Mouse (Mus musculus): ENCODE measurements around the gene 4931440F15Rik. TPM values are rescaled to one million over a fixed set of nuclear protein-coding genes. Genes with fewer than 3 reads are reported as not detected.
A peak's percentile ranks its signal among the peaks of the same experiment; 100 is the strongest.

The 4931440F15Rik gene
- polyA plus RNA-seq, 1 experiment from 2014 or later, result 0.10 TPM

DNA sequence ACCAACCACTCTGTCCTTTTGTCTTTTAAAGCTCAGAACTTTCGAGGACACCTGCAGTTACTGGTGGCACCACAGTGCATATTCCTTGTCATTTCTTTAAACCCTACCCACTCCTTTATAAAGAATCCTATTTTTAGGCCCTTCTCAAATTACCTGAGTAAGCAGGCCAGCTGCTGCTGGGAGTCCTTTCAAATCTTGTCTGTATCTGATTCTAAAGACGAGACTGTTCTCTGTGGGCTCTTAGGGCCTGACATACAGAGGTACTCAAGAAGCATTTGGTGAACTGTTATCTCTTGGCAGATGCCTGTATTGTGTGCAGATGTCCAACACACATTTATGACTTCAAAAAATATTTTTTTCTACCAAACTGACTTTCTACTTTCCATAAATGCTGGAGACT, 31.0 kb downstream of the 4931440F15Rik start:
- H3K4me1 ChIP-seq, result no peaks in the 10 kb centered on the region
- H3K27me3 ChIP-seq, result no peaks in the 10 kb centered on the region
- no peaks in the 10 kb centered on the region for H3K36me3 ChIP-seq
- 33% methylated on average over 2 of the region's 2 CpGs for WGBS
- H3K27ac ChIP-seq, result no peak overlapping the region
- H3K9me3 ChIP-seq (replicated peaks), result no peaks in the 10 kb centered on the region
- H3K4me3 ChIP-seq (replicated peaks), result no peak overlapping the region
- no peak overlapping the region for H3K9ac ChIP-seq
- ATAC-seq (replicated peaks; ENCODE audit: low FRiP score), result no peak
- H3K4me2 ChIP-seq, result no peak overlapping the region

DNA sequence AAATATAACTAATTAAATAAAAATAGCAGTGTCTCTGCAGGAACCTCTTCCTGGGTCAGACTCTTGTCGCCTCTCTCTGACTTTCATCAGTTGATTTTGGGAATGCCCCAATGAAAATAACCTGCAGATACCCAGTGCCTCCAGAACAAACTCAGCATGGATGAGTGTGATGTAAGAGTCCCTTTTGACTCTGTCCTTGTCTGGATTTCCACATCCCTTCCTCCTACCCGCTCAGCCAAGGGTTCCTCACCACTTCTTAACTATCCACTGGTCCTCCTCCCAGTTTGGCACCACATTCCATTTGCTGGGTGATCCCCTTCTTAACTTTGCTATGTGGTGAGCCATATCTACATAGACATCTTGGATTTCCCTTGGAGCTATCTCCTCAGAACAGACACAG, 34.7 kb downstream of the 4931440F15Rik start:
- H3K4me1 ChIP-seq, result no peaks in the 10 kb centered on the region
- 76% methylated on average over 2 of the region's 2 CpGs for WGBS
- ATAC-seq (replicated peaks; ENCODE audit: low FRiP score), result no peak

GRCm38 (mm10) chr11:29788921-29789638, 36.4 kb downstream of the 4931440F15Rik start:
- ATAC-seq (replicated peaks; ENCODE audit: low FRiP score), result no peak

More for the DNA sequence above, 34.7 kb downstream of the 4931440F15Rik start:
- Histone ChIP-seq H3K27ac (no peak overlapping the region), H3K9me3 (replicated peaks) (no peaks in the 10 kb centered on the region), H3K27me3 (no peaks in the 10 kb centered on the region), H3K36me3 (no peaks in the 10 kb centered on the region), H3K4me3 (replicated peaks) (no peak overlapping the region), H3K4me2 (no peak overlapping the region), H3K9ac (no peak overlapping the region)

GRCm38 (mm10) chr11:29788499-29788898, 37.0 kb downstream of the 4931440F15Rik start:
- WGBS, result 53% methylated on average over 1 of the region's 1 CpGs
- H3K27me3 ChIP-seq, result no peaks in the 10 kb centered on the region
- no peak overlapping the region for H3K4me3 ChIP-seq (replicated peaks)
- H3K36me3 ChIP-seq, result no peaks in the 10 kb centered on the region
- H3K4me2 ChIP-seq, result no peak overlapping the region
- no peak overlapping the region for H3K9ac ChIP-seq
- no peaks in the 10 kb centered on the region for H3K4me1 ChIP-seq
- no peak overlapping the region for H3K27ac ChIP-seq
- H3K9me3 ChIP-seq (replicated peaks), result no peaks in the 10 kb centered on the region
- ATAC-seq (replicated peaks; ENCODE audit: low FRiP score), result no peak

More at GRCm38 (mm10) chr11:29788921-29789638, 36.4 kb downstream of the 4931440F15Rik start:
- Histone ChIP-seq H3K4me3 (replicated peaks) (no peak overlapping the region), H3K9ac (no peak overlapping the region), H3K4me1 (no peaks in the 10 kb centered on the region), H3K36me3 (no peaks in the 10 kb centered on the region), H3K27me3 (no peaks in the 10 kb centered on the region), H3K9me3 (replicated peaks) (no peaks in the 10 kb centered on the region), H3K4me2 (no peak overlapping the region), H3K27ac (no peak overlapping the region)
- WGBS, result 75% methylated on average over 6 of the region's 6 CpGs

GRCm38 (mm10) chr11:29787473-29787872, 38.0 kb downstream of the 4931440F15Rik start:
- no peak overlapping the region for H3K27ac ChIP-seq
- H3K36me3 ChIP-seq, result no peaks in the 10 kb centered on the region
- no peaks in the 10 kb centered on the region for H3K27me3 ChIP-seq
- no peak overlapping the region for H3K9ac ChIP-seq
- 0 out of 2 replicates have a peak, but pooled peaks have one; percentile 33 for ATAC-seq (replicated peaks; ENCODE audit: low FRiP score)
- H3K4me1 ChIP-seq, result no peaks in the 10 kb centered on the region
- H3K4me2 ChIP-seq, result no peak overlapping the region
- no peaks in the 10 kb centered on the region for H3K9me3 ChIP-seq (replicated peaks)
- no peak overlapping the region for H3K4me3 ChIP-seq (replicated peaks)
- WGBS, result 7% methylated on average over 5 of the region's 5 CpGs

- H3K4me3 ChIP-seq (replicated peaks), result no peak overlapping the region
- H3K27ac ChIP-seq, result no peak overlapping the region
- no peak for ATAC-seq (replicated peaks; ENCODE audit: low FRiP score)
- H3K9me3 ChIP-seq (replicated peaks), result no peaks in the 10 kb centered on the region
- no peaks in the 10 kb centered on the region for H3K27me3 ChIP-seq
- H3K36me3 ChIP-seq, result no peaks in the 10 kb centered on the region
- H3K9ac ChIP-seq, result no peak overlapping the region
- no peak overlapping the region for H3K4me2 ChIP-seq
- no peaks in the 10 kb centered on the region for H3K4me1 ChIP-seq
- WGBS, result 86% methylated on average over 6 of the region's 6 CpGs
These were observed 38.8 kb downstream of the 4931440F15Rik start for GRCm38 (mm10) chr11:29786583-29787219.

GRCm38 (mm10) chr11:29779409-29780026, 46.0 kb downstream of the 4931440F15Rik start:
- H3K36me3 ChIP-seq, result no peaks in the 10 kb centered on the region
- no peak overlapping the region for H3K9ac ChIP-seq
- H3K27me3 ChIP-seq, result no peaks in the 10 kb centered on the region
- H3K4me2 ChIP-seq, result no peak overlapping the region
- ATAC-seq (replicated peaks; ENCODE audit: low FRiP score), result no peak
- no peaks in the 10 kb centered on the region for H3K4me1 ChIP-seq
- no peak overlapping the region for H3K27ac ChIP-seq
- H3K9me3 ChIP-seq (replicated peaks), result no peaks in the 10 kb centered on the region
- no peak overlapping the region for H3K4me3 ChIP-seq (replicated peaks)
- WGBS, result 52% methylated on average over 2 of the region's 2 CpGs

DNA sequence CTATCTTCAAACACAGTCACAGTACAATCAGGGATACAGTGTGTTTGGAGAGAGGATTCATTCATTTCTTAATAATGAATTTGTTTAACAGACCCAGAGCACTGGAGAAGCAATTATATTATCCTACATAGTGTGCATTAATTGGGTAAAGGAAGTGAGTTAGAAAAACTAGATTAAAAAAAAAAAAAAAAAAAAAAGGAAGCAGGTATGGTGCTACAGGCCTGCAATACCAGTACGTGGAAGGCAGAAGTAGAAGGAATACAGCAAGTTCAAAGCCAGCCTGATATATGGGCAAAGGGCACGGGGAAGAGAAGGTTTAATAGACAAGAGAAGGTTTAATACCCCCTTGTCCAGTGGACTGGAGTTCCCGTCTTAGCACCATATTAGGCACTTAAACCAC, 46.5 kb downstream of the 4931440F15Rik start:
- WGBS, result 74% methylated on average over 3 of the region's 3 CpGs
- Histone ChIP-seq H3K36me3 (no peaks in the 10 kb centered on the region), H3K4me2 (no peak overlapping the region), H3K4me3 (replicated peaks) (no peak overlapping the region), H3K4me1 (no peaks in the 10 kb centered on the region), H3K9ac (no peak overlapping the region), H3K9me3 (replicated peaks) (no peaks in the 10 kb centered on the region), H3K27me3 (no peaks in the 10 kb centered on the region), H3K27ac (no peak overlapping the region)
- ATAC-seq (replicated peaks; ENCODE audit: low FRiP score), result no peak

DNA sequence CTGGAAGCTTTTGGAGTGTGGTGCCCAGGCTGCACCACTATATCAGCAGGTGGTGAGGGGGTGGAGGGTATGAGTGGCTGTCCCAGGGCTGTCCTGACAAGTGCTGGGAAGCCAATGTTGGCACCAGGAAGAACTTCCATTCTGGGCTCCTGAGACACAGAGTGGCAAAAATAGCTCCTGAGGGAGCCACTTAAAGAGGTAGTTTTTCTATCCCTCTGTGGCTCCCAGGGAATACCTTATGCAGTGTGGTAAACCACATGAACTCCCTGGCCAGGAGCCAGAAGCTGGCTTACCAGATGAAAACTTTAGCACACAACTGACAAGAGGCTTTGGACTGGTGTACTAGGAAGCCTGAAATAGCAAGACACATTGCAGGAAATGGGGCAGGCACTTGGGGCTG, 47.5 kb downstream of the 4931440F15Rik start:
- Histone ChIP-seq H3K4me1 (no peaks in the 10 kb centered on the region), H3K9ac (no peak overlapping the region), H3K4me2 (no peak overlapping the region), H3K9me3 (replicated peaks) (no peaks in the 10 kb centered on the region), H3K27ac (no peak overlapping the region), H3K4me3 (replicated peaks) (no peak overlapping the region), H3K27me3 (no peaks in the 10 kb centered on the region), H3K36me3 (no peaks in the 10 kb centered on the region)
- no peak for ATAC-seq (replicated peaks; ENCODE audit: low FRiP score)

- 61% methylated on average over 2 of the region's 2 CpGs for WGBS
These were observed 50.7 kb downstream of the 4931440F15Rik start for GRCm38 (mm10) chr11:29774760-29775159.

DNA sequence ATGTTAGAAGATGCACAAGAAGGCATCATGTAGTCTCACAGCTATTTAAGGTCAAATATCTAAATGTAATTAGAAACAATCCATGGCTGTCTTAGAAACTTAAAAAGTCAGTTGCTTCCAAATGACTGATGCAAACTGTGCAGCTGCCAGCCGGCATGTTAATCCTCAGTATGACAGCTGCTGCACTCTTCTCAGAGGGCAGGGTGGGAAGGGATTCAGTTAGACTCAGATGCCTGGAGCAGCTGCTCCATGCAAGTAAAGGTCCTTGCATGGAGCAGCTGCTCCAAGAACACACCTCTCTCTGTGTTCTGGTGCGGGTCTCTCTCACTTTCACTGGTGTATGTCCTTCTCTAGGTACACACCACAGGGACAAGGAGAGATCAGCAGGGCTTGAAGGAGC, 51.2 kb downstream of the 4931440F15Rik start:
- no peak for ATAC-seq (replicated peaks; ENCODE audit: low FRiP score)
- H3K9me3 ChIP-seq (replicated peaks), result no peaks in the 10 kb centered on the region
- no peak overlapping the region for H3K27ac ChIP-seq
- no peak overlapping the region for H3K4me3 ChIP-seq (replicated peaks)
- H3K4me1 ChIP-seq, result no peaks in the 10 kb centered on the region
- 63% methylated on average over 2 of the region's 2 CpGs for WGBS
- no peaks in the 10 kb centered on the region for H3K36me3 ChIP-seq
- H3K4me2 ChIP-seq, result no peak overlapping the region
- H3K27me3 ChIP-seq, result no peaks in the 10 kb centered on the region
- H3K9ac ChIP-seq, result no peak overlapping the region

More at GRCm38 (mm10) chr11:29774760-29775159, 50.7 kb downstream of the 4931440F15Rik start:
- ATAC-seq (replicated peaks; ENCODE audit: low FRiP score), result no peak
- Histone ChIP-seq H3K27me3 (no peaks in the 10 kb centered on the region), H3K36me3 (no peaks in the 10 kb centered on the region), H3K4me2 (no peak overlapping the region), H3K9me3 (replicated peaks) (no peaks in the 10 kb centered on the region), H3K4me1 (no peaks in the 10 kb centered on the region), H3K9ac (no peak overlapping the region), H3K27ac (no peak overlapping the region), H3K4me3 (replicated peaks) (no peak overlapping the region)
